9 mouse cellular contexts compared by ENCODE assay signal in genomic region chr14:103550480-103550879, GRCm38 (mm10). TPM values are rescaled to one million over a fixed set of nuclear protein-coding genes. Genes with fewer than 3 reads are reported as not detected.
DNase-seq lines count a peak whose midpoint lies in the region; ATAC-seq and TF ChIP-seq lines count a peak whose summit lies in the region.
"Had no signal": no experiment of that assay in that cellular context is flagged by ENCODE, and none has a peak within 500 bp of the region (broad histone marks: within the 10 kb centered on the region; RNA-seq: fewer than 3 reads in every experiment).

No protein-coding gene starts in this region.

- H3K4me3 ChIP-seq in E14TG2a.4 (replicated peaks; ENCODE audit: low read length) = no peak overlapping the region
- no peak overlapping the region for H3K4me3 ChIP-seq in lung, embryonic 16.5 days (ENCODE audit: low read length)
- H3K4me3 ChIP-seq: heart, embryonic 15.5 days had no signal

- no peak overlapping the region for H3K4me2 ChIP-seq in lung, embryonic 16.5 days (ENCODE audit: low read depth, low read length)
- H3K4me2 ChIP-seq: heart, embryonic 15.5 days had no signal

- H3K27me3 ChIP-seq in E14TG2a.4 (ENCODE audit: insufficient read depth, low read length) = no peaks in the 10 kb centered on the region
- no peaks in the 10 kb centered on the region for H3K27me3 ChIP-seq in lung, embryonic 16.5 days (ENCODE audit: control insufficient read depth, insufficient read depth, low read depth, low read length)
- H3K27me3 ChIP-seq: heart, embryonic 15.5 days had no signal

- TF ChIP-seq CTCF in E14TG2a.4 (conservative IDR thresholded peaks at IDR 0.05; ENCODE audit: low read length) = peak; percentile 83
- TF ChIP-seq CTCF in brain, embryonic 14.5 days (IDR thresholded peaks at IDR 0.05; ENCODE audit: borderline replicate concordance, extremely low read depth, insufficient read depth, insufficient read length) = peak; percentile 84; the same call in 1 of the 2 replicates

- ATAC-seq in lung, embryonic 16.5 days (ENCODE audit: low read depth) = peak; percentile 82

- no peaks in the 10 kb centered on the region for H3K9me3 ChIP-seq in E14TG2a.4 (ENCODE audit: low read length)
- no peaks in the 10 kb centered on the region for H3K9me3 ChIP-seq in lung, embryonic 16.5 days (ENCODE audit: control insufficient read depth, low read length)
- H3K9me3 ChIP-seq: heart, embryonic 15.5 days had no signal

- H3K36me3 ChIP-seq in E14TG2a.4 (ENCODE audit: insufficient read depth, low read length) = no peaks in the 10 kb centered on the region
- no peaks in the 10 kb centered on the region for H3K36me3 ChIP-seq in lung, embryonic 16.5 days (ENCODE audit: control insufficient read depth, insufficient read depth, low read length)
- H3K36me3 ChIP-seq: heart, embryonic 15.5 days had no signal

- WGBS in lung, embryonic 16.5 days = 17% methylated on average over 8 of the region's 8 CpGs

- H3K4me1 ChIP-seq in E14TG2a.4 (replicated peaks; ENCODE audit: low read depth, low read length) = peaks cover 19% of the 10 kb centered on the region
- 0 out of 2 replicates have a peak, but pooled peaks cover 4% of the 10 kb centered on the region for H3K4me1 ChIP-seq in lung, embryonic 16.5 days (replicated peaks; ENCODE audit: control insufficient read depth, insufficient read depth, low read length)
- H3K4me1 ChIP-seq: heart, embryonic 15.5 days had no signal

- peak; percentile 89 for DNase-seq in brain, embryonic 14.5 days (ENCODE audit: low read depth)
- peak; percentile 23 for DNase-seq in fibroblast of lung, adult 2 months (ENCODE audit: low read depth)
- DNase-seq in heart, postnatal 4 days = peak; percentile 82
- peak; percentile 76 to 94 for DNase-seq in layer of hippocampus, adult 18-20 months (ENCODE audit: low spot score in 2 of 2)
- peak; percentile 68 for DNase-seq in ovary, postnatal 36 days (ENCODE audit: low spot score)
- peak; percentile 42 to 78 for DNase-seq in thymus, postnatal 10 days (ENCODE audit: low spot score in 2 of 2)

- no peak overlapping the region for H3K27ac ChIP-seq in lung, embryonic 16.5 days (ENCODE audit: low read length)
- H3K27ac ChIP-seq: heart, embryonic 15.5 days had no signal

- no peak for TF ChIP-seq POLR2A in brain, embryonic 14.5 days (IDR thresholded peaks at IDR 0.05; ENCODE audit: borderline replicate concordance, extremely low read depth, insufficient read depth, insufficient read length, poor library complexity, severe bottlenecking)

- H3K9ac ChIP-seq in lung, embryonic 16.5 days (ENCODE audit: low read length) = no peak overlapping the region
- H3K9ac ChIP-seq: heart, embryonic 15.5 days had no signal

RNA-seq across cellular contexts. Expression of gene Scel, which starts 37.3 kb away (rescaled TPM):
- polyA plus RNA-seq in brain, embryonic 14.5 days (2012; rRNA removed) = 0.38 and 0.55 TPM in 2 replicates
- total RNA-seq in heart, postnatal 4 days (2021) = under 1 TPM in 1 of 2 experiments, not detected in 1; 0.18 TPM
- total RNA-seq in layer of hippocampus, adult 18-20 months (2021) = 1 to 10 TPM in 1 of 2 experiments, under 1 TPM in 1; 0.99 to 1.2 TPM
- polyA plus RNA-seq in lung, embryonic 16.5 days (2015; fragmentation: Nextera tagmentation; extraction: Ambion mirVana) = 1.3 and 1.7 TPM in 2 replicates

Comparison
In these comparisons a context has a peak if more than half of its experiments do, and no peak if none do; other contexts are left out.
1. DNase-seq: peak in every context shown above with its lines; median percentile 89 in brain, embryonic 14.5 days; 85 in layer of hippocampus, adult 18-20 months; 82 in heart, postnatal 4 days; 68 in ovary, postnatal 36 days; 60 in thymus, postnatal 10 days; 23 in fibroblast of lung, adult 2 months.